Mouse (Mus musculus): ENCODE data around the gene Med20.

Gene Med20

GRCm38 (mm10) chr17:47610849-47611660 is at the start of gene Med20, which contains the start of the genes Bysl and Gm20517:
Med20 (plus strand) TSS chr17:47611582.
Bysl (minus strand) TSS chr17:47611492.
Gm20517 (plus strand) TSS chr17:47611589.
- peak; percentile 96 for DNase-seq

- no peak for DNase-seq
Observed at GRCm38 (mm10) chr17:47562875-47563274, 48.5 kb upstream of the Med20 start.

- no peak for DNase-seq
Observed at GRCm38 (mm10) chr17:47564612-47565011, 46.8 kb upstream of the Med20 start.

- no peak for DNase-seq
Observed at GRCm38 (mm10) chr17:47566133-47566532, 45.2 kb upstream of the Med20 start.

- DNase-seq = no peak
Observed at GRCm38 (mm10) chr17:47567271-47567670, 44.1 kb upstream of the Med20 start.

- no peak for DNase-seq
Observed at GRCm38 (mm10) chr17:47568389-47568788, 43.0 kb upstream of the Med20 start.

- DNase-seq = no peak
Observed at GRCm38 (mm10) chr17:47568951-47569527, 42.3 kb upstream of the Med20 start.

- no peak for DNase-seq
Observed at GRCm38 (mm10) chr17:47571621-47572020, 39.8 kb upstream of the Med20 start.

- no peak for DNase-seq
Observed at GRCm38 (mm10) chr17:47572436-47572835, 38.9 kb upstream of the Med20 start.

GRCm38 (mm10) chr17:47574028-47574427 is 37.4 kb upstream of the Med20 start:
- no peak for DNase-seq

- DNase-seq = no peak
Observed at GRCm38 (mm10) chr17:47574830-47575229, 36.6 kb upstream of the Med20 start.

GRCm38 (mm10) chr17:47578655-47579054 is 32.7 kb upstream of the Med20 start:
- no peak for DNase-seq

- DNase-seq = no peak
Observed at GRCm38 (mm10) chr17:47580962-47581361, 30.4 kb upstream of the Med20 start.

- no peak for DNase-seq
Observed at GRCm38 (mm10) chr17:47588517-47588916, 22.9 kb upstream of the Med20 start.

GRCm38 (mm10) chr17:47591073-47591472 is 20.3 kb upstream of the Med20 start:
- DNase-seq = no peak

- DNase-seq = peak; percentile 89
Observed at GRCm38 (mm10) chr17:47593215-47593853, 18.0 kb upstream of the Med20 start.

- DNase-seq = no peak
Observed at GRCm38 (mm10) chr17:47593854-47594182, 17.6 kb upstream of the Med20 start.

GRCm38 (mm10) chr17:47594183-47594968 is 17.0 kb upstream of the Med20 start:
- DNase-seq = peak; percentile 63

- DNase-seq = no peak
Observed at GRCm38 (mm10) chr17:47594969-47595247, 16.5 kb upstream of the Med20 start.

- no peak for DNase-seq
Observed at GRCm38 (mm10) chr17:47595248-47596161, 15.9 kb upstream of the Med20 start.

- DNase-seq = no peak
Observed at GRCm38 (mm10) chr17:47596162-47596838, 15.1 kb upstream of the Med20 start.

- DNase-seq = no peak
Observed at GRCm38 (mm10) chr17:47596839-47597164, 14.6 kb upstream of the Med20 start.
